7 mouse cellular contexts compared by ENCODE assay signal in the genomic region with DNA sequence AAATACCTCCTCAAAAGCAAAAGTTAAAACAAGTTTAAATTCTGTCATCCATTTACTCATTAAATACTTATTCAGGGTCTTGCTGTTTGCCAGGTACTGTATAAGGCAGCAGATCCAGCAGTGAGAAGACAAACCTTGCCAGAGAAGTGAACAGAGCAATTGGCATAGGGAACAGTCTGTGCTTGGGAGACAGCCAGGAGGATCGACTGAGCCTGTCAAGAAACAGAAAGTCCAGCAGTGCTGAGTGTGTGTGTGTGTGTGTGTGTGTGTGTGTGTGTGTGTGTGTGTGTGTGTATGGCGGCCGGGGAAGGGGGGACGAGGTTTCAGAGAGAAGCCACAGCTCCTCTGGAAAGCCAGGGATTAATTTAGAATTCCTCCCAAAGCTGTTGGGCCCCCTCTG. TPM values are rescaled to one million over a fixed set of nuclear protein-coding genes. Genes with fewer than 3 reads are reported as not detected.
DNase-seq lines count a peak whose midpoint lies in the region; ATAC-seq lines count a peak whose summit lies in the region.

No protein-coding gene starts in this region.

- peak overlapping the region; percentile 6; the same call in 1 of the 2 replicates for H3K27ac ChIP-seq in heart, embryonic 10.5 days

- peaks cover 19% of the 10 kb centered on the region for H3K36me3 ChIP-seq in megakaryocyte, embryonic 14.5 days (replicated peaks; ENCODE audit: low read length)
- H3K36me3 ChIP-seq in heart, embryonic 10.5 days = no peaks in the 10 kb centered on the region

- H3K4me3 ChIP-seq in megakaryocyte, embryonic 14.5 days (replicated peaks) = peak overlapping the region; percentile 33
- H3K4me3 ChIP-seq in heart, embryonic 10.5 days = no peak overlapping the region

- peaks cover 56% of the 10 kb centered on the region for H3K4me1 ChIP-seq in megakaryocyte, embryonic 14.5 days
- peaks cover 34% of the 10 kb centered on the region for H3K4me1 ChIP-seq in heart, embryonic 10.5 days

- no peaks in the 10 kb centered on the region for H3K27me3 ChIP-seq in megakaryocyte, embryonic 14.5 days (replicated peaks)
- no peaks in the 10 kb centered on the region for H3K27me3 ChIP-seq in heart, embryonic 10.5 days (ENCODE audit: insufficient read depth, poor library complexity, severe bottlenecking)

- H3K9me3 ChIP-seq in megakaryocyte, embryonic 14.5 days = peaks cover 8% of the 10 kb centered on the region; the same call in 1 of the 2 replicates
- H3K9me3 ChIP-seq in heart, embryonic 10.5 days = no peaks in the 10 kb centered on the region

- 26% methylated on average over 2 of the region's 4 CpGs for WGBS in heart, embryonic 10.5 days

- DNase-seq in cerebellum, adult 9-10 months = peak; percentile 68
- no peak for DNase-seq in heart, embryonic 10.5 days (ENCODE audit: low spot score)
- peak; percentile 59 to 64 for DNase-seq in left cerebral cortex, adult 18-20 months (ENCODE audit: low spot score in 2 of 2)
- DNase-seq in right cerebral cortex, postnatal 14 days = peak; percentile 20
- no peak for DNase-seq in embryo, embryonic 9.5 days (ENCODE audit: extremely low spot score)

- no peak for ATAC-seq in megakaryocyte, adult 5-6 weeks (ENCODE audit: poor library complexity, severe bottlenecking)

RNA-seq across cellular contexts. Expression of a gene that starts 17.9 kb away (rescaled TPM):
- polyA plus RNA-seq in megakaryocyte, embryonic 14.5 days (2012; ENCODE audit: insufficient read depth, low replicate concordance) = 15.0 TPM in 2 replicates
- total RNA-seq in megakaryocyte, adult 5-6 weeks (2015) = 44.8 and 48.9 TPM in 2 replicates
- 30.6 and 34.8 TPM in 2 replicates for total RNA-seq in megakaryocyte, adult 5-6 weeks (2017)
- 94.4 and 110 TPM in 2 replicates for polyA plus RNA-seq in heart, embryonic 10.5 days (2016; fragmentation: Nextera tagmentation; extraction: Ambion mirVana)
- total RNA-seq in left cerebral cortex, adult 18-20 months (2021) = 100 to 1,000 TPM; 147 to 148 TPM

Comparison
In these comparisons a context has a peak if more than half of its experiments do, and no peak if none do; other contexts are left out.
1. DNase-seq: peak in cerebellum, adult 9-10 months (single experiment), left cerebral cortex, adult 18-20 months (2 of 2) and right cerebral cortex, postnatal 14 days (single experiment); none in heart, embryonic 10.5 days (single experiment) and embryo, embryonic 9.5 days (single experiment).